Mouse (Mus musculus) testis, postnatal 10 days (tissue): ENCODE measurements around the gene Dip2b.
A peak's percentile ranks its signal among the peaks of the same experiment; 100 is the strongest.

Source experiments
- DNase-seq: peaks from one replicate; pipeline ENCODE4 v3.0.0; 2021; ENCODE audit warnings: low spot score

Gene Dip2b

DNA sequence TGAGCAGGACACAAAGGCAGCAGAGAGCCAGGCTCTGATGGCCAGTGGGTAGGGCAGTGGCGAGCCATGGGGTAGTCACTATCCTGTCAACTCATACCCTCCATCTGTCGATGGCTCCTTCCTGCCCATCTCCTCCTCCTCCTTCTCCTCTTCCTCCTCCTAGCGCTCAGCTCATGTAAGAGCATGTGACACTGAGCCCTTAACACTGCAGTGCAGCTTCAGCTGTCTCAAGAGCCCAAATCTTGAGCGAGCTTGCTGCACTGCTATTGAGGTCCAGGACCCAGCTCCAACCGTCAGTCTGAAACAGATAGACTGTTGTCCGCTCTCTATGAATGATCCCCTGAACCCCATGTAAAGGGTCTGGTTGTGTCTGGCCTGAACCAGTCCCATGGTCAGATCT is 141.2 kb downstream of the Dip2b start:
- DNase-seq, result no peak

DNA sequence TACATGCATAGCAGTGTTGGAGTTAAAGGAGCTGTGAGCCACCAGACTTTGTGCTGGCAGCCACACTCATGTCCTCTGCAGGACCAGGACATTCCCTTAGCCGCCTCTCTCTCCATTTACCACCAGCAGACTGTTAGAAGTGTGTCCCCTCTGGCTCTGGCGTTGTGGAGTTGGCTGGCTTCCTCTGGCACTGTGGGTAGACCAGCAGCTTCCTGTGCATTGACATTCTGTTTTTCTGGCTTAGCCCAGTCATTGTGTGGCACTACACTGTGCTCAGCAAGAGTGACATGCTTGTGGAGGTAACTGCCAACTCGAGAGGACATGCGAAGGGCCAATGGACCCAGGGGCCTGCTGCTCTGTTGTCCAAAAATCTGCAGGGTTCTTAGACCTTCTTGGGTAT is 141.8 kb downstream of the Dip2b start:
- DNase-seq, result no peak

DNA sequence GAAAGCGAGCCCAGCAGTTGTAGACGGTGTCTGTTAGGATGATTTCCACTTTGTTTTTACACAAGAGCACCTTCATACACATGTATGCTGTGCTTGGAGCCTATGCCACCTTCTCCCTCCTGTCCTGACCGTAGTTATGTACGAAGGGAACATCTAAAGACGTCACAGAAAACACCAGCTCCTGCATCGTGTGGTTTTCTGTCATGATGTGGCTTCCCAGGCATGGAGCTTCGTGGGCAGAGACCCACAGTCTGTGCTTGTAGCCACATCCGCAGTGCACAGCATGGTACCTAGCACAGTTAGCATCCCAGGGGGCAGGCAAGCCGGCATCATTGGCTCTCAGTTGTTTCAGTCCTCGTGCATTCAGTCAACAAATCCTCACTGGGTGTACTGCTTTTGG is 143.4 kb downstream of the Dip2b start:
- no peak for DNase-seq

DNA sequence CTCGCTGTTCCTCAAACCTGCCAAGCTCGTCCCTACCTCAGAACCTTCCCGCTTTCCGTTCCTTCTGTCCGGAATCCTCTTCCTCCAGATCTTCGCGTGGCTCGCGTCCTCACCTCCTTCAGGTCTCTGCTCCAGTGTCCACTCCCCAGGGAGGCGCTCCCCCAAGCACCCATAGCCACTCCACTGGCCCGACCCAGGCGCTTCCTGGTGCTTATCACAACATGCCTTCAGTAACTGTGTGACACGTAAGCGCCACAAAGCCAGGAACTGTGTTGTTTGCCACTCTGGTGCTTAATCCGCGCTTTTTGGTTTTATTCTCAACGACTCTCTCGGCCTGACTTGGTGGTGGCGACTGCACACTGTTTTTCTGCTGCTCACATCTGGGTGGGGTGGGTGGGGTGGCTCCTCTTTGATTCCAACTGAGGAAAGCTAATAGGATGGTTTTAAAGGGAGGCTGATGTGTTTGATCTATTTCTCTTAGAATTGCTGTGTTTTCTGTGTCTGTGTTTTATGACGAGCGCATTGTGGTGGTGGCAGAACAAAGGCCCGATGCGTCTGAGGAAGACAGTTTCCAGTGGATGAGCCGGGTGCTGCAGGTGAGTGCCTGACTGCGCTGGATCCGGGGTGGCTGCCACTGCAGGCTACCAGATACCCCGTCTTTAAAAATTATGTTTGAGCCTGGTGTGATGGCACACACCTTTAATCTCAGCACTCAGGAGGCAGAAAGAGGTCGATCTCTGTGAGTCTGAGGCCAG is 144.2 kb downstream of the Dip2b start:
- DNase-seq, result no peak

DNA sequence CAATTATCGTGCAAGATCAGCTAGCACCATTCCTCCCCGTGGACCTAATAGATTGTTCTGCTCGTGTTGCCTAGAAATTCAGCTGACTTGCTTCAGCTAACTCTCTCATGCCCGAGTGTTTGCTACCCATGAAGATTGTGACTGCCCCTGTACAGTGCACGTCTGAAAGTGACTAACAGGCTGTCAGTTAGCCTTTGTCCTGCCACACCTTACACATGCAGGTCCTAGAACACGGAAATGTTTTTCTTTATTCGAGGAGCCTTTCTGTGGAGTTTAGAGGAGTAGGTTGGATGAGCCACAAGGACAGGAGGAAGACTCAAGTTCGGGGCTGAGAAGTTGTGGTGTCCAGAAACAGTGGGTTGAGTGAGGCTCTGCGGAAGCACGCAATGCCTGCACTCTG is 145.0 kb downstream of the Dip2b start:
- no peak for DNase-seq

DNA sequence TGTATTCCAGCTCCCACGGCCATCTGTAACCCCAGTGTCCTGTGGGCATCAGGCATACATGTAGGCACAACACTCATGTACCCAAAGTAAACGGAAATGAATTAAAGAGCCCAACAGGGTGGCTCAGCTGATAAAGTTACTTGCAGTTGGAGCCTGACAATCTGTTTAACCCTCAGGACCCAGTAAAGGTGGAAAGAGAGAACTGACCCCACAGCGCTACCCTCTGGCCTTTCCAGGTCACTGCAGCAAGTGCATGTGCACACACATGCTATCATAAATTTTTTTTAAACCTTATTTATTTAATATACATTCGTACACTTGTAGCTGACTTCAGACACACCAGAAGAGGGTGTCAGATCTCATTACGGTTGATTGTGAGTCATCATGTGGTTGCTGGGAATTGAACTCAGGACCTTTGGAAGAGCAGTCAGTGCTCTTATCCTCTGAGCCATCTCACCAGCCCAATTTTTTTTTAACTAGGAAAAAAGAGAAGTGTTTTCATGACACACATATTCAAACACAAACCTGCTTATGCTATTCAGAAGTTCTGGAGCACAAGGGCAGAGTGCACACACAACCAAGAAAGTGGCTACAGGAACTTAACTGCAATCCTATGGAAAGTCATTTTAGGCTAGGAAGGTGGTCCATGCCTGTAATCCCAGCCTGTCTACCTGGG is 146.5 kb downstream of the Dip2b start:
- peak; percentile 65 for DNase-seq

DNA sequence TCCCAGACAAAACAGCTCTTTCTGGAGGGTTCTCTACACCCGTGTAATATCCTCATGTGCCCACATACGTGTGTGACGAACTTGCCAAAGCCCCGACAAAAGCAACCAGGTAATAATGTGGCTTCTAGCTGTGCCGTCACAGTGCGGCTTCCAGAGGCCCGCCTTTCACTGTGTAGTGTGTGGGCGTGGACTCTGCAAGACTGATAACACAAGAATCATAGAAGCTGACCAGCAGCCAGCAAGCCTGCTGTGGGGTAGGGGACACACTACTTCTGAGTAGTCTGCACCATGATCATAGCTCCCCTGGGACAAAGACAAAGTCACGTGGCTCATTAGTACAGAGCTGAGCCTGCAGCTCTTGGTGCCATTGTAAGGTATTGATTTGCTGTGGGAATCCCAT is 147.8 kb downstream of the Dip2b start:
- DNase-seq, result no peak

DNA sequence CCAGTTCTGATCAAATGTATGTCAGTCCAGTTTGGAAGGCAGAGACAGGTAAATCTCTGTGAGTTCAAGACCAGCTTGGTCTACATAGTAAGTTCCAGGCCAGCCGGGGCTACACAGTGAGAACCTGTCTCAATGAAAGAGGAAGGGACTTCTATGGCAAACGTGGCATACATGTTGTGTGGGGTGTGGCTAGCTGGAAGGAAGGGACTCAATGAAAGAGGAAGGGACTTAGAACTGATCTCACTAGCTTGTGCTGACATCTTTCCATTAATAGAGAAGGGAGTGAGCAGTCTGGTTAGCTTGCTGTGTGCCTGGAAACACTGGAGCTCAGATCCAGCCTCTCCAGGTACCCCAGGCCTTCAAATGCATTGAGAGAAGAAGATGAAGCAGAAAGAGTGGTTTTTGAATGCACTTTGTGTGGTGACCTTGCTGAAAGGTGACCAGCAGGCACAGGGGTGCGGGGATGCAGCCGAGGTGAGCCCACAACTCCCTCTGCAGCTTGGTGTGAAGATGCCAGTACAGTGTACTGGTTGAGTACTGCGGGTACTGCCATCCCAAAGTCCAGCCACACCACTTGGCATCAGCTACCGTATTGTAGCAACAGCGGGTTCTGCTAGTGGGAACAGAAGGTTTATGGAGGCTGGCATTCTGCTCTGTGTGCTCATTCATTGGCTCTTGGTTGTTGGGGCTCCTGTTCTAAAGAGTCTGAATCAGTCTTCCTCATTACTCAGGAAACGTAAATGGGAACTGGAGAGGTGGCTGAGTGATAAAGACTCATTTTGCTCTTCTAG is 148.6 kb downstream of the Dip2b start:
- DNase-seq, result no peak

DNA sequence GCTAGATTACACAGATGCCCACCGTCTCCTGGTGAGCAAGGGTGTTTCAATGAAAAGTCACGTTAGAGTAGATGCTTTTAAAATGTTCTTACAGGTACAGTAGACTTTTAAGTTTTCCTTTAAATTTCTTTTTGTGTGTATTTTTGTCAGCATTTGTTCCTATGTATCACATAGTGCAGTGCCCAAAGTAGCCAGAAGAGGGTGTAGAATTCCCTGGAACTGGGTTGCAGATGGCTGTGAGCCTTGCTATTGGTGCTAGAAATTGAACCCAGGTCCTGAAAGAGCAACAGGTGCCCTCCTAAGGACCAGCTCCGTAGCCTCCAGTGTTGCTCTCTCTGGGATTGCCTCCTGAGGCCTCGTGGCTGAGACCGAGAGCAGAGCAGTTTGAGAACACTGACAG is 150.1 kb downstream of the Dip2b start:
- no peak for DNase-seq

DNA sequence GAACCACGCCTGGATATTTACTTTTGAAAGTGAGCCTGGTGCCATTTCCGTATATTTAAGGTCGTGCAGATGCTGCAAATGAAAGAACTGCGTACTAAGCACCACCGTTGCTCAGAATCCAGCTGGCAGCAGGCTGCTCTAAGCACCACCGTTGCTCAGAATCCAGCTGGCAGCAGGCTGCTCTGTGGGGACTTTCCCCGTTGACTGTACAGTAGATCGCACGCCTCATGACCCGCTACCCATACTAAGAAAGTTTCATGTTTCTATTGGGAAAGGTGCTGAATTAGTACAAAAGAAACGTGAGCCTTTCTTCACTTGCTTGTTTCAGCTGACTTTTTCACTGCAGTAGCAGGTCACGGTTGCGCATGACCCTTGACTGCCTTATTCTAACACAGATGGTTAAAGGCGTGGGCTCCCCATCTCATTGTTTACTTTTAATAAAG is 150.5 kb downstream of the Dip2b start:
- no peak for DNase-seq

DNA sequence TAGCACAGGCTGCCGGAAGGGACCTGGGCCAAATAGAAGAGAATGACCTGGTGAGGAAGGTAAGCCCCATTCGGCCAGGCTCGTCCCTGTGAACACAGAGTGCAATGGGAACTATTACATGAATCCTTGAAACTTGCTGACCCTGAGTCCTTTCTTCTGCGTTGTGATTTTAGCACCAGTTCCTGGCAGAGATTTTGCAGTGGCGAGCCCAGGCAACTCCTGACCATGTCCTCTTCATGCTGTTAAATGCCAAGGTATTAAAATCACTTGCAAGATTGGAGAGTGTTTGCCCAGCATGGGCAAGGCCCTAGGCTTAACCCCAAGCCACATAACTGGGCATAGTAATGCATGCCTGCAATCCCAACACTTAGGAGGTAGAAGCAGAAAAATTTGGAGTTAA is 151.6 kb downstream of the Dip2b start:
- DNase-seq, result no peak

DNA sequence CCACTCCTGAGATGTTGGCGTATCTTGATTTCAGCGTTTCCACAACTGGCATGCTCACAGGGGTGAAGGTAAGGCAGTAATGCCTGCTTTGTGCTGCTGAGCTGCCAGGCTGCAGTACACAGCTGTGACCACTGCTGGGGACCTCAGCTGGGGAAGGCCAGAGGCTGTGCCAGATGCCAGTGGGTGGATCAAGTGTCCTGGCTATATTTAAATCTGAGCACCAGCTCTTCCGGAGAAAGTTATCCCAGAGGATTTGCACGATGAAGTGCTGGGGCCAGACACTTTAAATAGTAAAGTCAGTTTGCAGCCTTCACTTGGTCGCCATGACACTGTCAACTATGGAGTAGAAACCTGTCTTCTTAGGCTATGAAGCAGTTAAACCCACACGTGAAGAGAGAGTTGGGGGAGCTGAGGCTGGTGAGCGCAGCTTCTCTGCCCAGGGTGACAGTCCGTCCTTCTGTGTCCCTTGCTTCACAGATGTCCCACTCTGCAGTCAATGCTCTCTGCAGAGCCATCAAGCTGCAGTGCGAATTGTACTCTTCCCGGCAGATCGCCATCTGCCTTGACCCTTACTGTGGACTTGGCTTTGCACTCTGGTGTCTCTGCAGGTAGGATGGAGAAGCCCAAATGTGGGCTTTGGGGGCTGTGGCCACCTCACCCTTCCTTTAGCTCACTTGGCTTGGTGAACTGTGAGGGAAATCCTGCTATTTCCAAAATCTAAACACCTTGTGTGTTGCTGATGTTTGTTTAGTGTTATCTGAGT is 160.7 kb downstream of the Dip2b start:
- DNase-seq, result no peak

DNA sequence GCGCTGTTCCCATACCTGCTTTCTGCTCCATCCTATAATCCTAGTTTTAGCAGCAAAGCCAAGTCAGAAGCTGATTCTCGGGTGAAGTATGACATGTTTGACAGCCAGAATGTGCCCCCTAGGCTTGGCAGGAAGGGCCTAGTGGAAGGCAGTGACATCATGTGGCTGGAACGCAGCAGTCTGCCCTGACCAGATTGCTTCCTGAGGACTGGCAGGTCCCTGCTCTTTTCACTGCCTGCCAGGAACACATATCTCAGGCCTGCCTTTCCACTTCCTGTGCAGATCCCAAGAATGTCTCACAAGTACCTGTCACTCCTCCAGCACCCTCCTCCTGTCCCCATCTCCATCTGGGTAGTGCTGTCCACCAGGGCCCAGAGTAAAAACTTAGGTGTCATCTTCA is 161.3 kb downstream of the Dip2b start:
- no peak for DNase-seq

DNA sequence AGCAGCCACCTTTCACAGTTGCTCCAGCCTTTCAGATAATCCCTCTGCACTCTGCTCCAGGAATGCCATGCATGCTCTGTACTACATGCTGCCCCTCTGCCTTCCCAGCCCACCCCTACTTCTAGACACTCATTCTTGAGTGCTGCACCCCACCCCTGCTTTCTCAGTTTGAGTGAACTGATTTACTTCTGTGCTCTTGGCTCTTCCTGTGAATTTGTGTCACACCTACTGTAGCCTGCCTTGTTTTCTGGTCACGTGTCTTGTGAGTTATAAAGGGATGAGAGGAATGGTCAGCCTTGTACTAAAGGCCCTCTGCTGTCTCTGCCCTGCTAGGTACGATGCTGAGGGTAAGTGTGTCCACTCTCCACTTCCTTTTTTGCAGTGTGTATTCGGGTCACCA is 163.3 kb downstream of the Dip2b start:
- no peak for DNase-seq

DNA sequence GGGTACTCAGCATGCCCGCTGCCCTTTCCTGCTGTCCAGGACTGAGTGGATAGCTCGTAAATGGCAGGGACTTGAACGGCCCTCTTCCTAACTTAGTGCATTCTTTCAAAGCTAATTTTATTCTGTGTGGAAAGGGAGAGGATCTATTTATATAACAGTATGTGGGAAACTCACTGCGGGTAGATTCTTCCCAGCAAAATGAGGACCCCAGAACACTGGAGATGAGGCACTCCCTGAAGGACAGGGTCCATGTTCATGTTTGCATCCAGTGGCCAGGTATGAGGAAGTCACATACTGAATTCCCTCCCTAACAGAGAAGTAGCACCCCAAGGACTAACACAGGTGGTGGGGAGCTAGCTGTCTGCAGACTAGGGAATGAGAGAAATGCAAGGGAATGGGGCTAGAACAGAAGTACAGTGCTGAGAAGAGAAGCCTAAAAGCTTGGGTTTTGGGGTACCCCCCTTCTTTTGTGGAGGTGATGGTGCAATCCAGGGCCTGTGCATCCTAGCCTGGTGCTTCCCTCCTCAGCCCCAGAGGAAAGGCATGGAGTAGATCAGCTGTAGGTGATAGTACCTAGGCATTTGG is 164.1 kb downstream of the Dip2b start:
- no peak for DNase-seq

DNA sequence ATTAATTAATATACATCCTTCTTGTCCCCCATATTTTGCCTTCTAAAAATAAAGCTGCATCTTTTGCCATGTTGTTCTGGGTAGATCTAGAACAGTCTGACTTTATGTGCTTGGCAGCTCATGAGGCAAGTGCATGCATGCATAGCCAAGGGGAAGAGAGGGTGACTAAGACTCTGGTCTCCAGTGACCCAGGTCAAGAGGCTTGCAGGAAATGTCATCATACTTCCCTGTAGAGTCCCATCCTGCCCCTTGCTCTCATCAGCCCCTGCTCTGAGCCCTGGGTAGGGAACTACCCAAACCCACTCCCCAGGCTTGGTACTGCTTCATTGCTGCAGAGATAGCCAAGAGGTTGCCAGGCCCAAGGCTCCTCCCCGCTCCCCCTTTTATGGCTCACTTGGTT is 166.1 kb downstream of the Dip2b start:
- DNase-seq, result no peak

DNA sequence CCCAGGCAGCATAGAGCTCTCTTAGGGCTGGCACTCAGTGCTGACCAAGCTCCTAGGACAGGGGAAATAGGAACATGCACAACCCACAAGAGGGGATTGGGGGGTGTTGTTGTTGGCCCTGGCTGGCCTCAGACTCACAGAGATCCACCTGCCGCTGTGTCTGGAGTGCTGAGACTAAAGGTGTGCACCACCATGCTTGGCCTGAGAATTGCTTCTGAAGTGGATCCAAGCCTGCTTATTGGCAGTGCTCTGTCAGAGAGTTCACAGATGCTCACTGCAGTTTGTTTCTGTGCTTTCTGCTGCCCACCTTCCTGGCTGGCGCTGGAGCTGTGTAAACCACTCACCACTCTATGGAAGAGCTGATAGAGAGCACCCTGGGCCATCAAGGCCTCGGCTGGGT is 171.5 kb downstream of the Dip2b start:
- no peak for DNase-seq

DNA sequence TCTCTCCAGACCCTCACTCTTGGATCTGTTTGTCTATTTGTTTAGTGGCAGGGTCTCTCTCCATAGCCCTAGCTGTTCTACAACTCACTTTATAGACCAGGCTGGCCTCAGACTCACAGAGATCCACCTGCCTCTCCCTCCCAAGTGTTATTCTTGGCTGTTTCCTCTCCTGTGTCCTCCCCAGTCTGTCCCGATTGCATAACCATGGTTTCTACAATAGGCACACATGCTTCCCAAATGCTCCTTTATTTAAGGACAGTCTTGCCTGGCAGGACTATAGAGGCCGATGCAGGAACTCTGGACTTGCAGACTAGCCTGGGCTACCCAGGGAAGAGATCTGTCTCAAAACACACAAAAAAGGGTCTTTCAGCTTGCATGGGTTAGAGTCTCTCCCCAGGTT is 174.9 kb downstream of the Dip2b start:
- DNase-seq, result no peak

DNA sequence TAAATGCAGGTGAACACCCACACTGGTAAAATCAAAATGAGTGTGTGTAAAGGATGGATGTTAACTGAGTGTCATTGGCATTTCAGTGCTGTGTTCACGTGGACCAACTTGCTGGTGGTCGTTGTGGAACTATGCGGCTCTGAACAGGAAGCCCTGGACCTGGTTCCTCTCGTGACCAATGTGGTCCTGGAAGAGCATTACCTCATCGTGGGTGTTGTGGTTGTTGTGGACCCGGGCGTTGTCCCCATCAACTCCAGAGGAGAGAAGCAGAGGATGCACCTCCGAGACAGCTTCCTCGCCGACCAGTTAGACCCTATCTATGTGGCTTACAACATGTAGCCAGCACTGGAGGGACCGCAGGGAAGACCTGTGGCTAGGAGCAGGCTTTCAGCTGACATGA is 176.6 kb downstream of the Dip2b start:
- no peak for DNase-seq

DNA sequence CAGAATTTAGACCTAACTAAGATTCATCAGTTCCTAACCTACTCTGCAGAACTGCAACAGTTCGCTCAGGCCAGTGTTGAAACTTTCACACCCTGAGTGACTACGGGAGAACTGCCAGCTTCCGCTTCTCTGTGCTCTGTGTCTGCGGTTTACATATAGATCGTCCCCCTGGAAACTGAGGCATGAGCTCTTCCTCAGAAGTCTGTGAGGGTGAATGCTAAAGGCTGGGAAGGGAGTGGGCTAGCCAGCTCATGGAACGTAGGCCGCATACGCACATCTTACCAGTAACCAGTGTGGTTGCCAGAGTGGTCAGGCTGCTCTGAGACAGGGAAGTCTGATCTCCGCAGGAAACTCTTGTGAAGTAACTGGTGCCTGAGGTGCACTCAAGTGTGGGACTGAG is 177.7 kb downstream of the Dip2b start:
- DNase-seq, result no peak

DNA sequence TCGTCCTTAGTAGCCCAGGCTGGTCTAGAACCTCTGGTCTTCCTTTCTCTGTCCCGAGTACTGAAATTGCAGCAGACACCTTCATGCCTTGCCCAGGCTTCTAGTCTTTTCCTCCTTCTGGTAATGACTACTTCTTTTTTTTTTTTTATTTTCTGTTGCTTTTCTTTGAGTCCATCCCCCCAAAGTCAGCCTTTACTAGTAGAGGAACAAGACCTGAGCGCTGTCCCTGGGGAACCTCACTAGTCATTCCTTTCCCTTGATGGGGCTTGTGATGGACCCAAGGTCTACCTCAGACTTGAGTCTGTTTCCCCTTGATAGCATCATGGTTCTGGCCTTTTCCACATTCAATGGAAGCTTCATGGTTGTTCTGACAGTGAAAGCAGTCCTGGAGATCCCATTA is 179.6 kb downstream of the Dip2b start:
- DNase-seq, result no peak

DNA sequence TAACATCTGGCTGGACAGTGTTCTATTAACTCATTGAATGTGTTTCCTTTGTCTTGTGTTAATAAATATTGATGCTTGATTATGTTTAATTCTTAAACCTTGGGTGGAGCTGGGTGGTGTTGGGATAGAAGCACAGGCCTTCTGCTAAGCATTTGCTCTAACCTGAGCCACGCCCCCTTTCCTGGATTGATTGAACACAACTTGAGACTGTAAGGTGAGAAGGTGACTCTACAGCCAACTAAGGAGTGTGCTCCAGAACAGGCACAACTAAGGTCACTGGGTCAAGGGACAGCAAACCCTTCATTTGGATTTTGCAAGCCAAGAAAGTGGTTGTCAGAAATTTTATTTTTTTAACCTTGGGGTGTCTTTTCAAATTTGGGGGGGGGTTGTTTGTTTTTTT is 180.9 kb downstream of the Dip2b start:
- DNase-seq, result no peak
